Mouse (Mus musculus) liver, embryonic 14.5 days (tissue): Measurements from ENCODE around the gene Gm27027.

Experiments used
- CTCF ChIP-seq: IDR thresholded peaks from 2 replicates; pipeline ENCODE4 v1.5.1; 2016; ENCODE audit warnings: antibody characterized with exemption, low read depth, control low read depth
- EP300 ChIP-seq: IDR thresholded peaks from 2 replicates; pipeline ENCODE4 v1.6.1; 2016; ENCODE audit warnings: antibody characterized with exemption, low read depth

GRCm38 (mm10) chr2:94040391-94041125 lies 44.4 kb upstream of the Gm27027 start:
- TF ChIP-seq EP300 (no peak), CTCF (no peak)
